Mouse (Mus musculus): ENCODE data around the gene Prss23.

The Prss23 gene

GRCm38 (mm10) chr7:89526731-89527429, at the start of gene Prss23:
Gene Prss23, minus strand, starts transcription at chr7:89527187.
- no peak for DNase-seq (ENCODE audit: low read depth, low spot score)

GRCm38 (mm10) chr7:89576127-89576526, 49.1 kb upstream of the Prss23 start:
- DNase-seq (ENCODE audit: low read depth, low spot score): no peak

DNA sequence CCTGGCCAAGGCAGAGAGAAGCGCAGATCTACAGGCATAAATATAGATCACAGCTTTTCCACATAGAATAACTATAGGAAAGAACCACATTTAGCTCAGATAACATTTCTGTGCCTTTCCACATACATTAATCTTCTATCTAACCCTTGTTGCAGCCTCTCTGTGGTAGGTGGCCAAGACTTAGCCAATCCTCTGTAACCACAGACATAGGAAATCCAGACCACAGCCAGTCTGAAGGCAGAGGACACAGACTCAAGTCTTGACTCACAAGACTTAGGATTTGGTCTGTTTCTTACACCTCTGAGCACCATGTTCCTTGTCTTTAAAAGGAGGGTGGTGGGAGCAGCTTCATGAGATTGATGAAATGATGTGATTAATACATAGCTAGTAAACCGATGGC, 37.6 kb upstream of the Prss23 start:
- DNase-seq (ENCODE audit: low read depth, low spot score): no peak

GRCm38 (mm10) chr7:89563501-89563900, 36.5 kb upstream of the Prss23 start:
- DNase-seq (ENCODE audit: low read depth, low spot score): no peak

GRCm38 (mm10) chr7:89562140-89562539, 35.2 kb upstream of the Prss23 start:
- DNase-seq (ENCODE audit: low read depth, low spot score): no peak

GRCm38 (mm10) chr7:89560939-89561338, 34.0 kb upstream of the Prss23 start:
- no peak for DNase-seq (ENCODE audit: low read depth, low spot score)

DNA sequence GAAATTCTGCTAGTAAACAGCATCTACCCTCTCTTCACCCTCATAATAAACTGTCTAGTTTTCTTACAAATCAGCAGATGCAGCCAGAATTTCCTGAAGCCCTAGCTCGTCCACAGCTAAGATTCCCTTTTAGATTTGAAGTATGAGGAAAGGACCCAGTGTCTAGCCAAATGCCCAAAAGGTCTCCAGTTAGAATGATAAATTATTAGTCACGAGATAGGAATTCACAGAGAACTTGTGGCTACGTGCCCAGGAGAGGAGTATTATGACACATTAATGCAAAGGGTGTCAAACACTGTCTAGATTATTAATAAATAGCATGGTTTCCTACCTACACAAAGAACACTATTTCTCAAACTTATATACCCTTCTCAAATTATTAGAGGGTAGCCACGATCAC, 32.6 kb upstream of the Prss23 start:
- no peak for DNase-seq (ENCODE audit: low read depth, low spot score)

- DNase-seq (ENCODE audit: low read depth, low spot score): no peak
Measured at GRCm38 (mm10) chr7:89559105-89559504, 32.1 kb upstream of the Prss23 start.

DNA sequence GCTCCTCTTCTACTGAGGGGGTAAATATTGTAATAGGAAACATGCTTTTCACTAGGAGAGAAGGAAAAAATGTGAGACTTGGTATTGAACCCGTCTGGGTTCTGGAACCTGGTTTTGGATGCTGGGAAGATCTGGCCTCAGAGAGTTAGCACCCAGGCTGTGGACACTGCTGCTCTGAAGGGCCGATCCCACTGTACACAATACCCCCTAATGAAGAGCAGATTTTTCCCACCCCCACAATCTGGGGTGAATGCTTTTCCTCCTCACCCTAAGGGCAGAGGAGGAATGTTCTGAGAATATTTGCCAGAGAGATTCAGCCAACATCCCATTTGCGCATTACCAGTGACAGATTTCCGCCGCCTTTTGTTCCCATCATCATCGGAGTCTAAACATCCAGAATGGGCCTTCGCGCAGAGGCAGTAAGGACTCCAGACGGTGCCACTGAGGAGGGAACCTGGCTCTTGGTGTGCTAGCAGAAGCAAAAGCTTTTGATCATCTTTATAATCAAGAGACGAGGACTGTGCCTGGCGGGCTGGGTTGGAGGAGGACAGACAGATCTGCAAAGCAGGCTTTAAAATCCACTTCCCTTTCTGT, 31.6 kb upstream of the Prss23 start:
- no peak for DNase-seq (ENCODE audit: low read depth, low spot score)

- DNase-seq (ENCODE audit: low read depth, low spot score): no peak
Measured at GRCm38 (mm10) chr7:89557056-89557455, 30.1 kb upstream of the Prss23 start.

DNA sequence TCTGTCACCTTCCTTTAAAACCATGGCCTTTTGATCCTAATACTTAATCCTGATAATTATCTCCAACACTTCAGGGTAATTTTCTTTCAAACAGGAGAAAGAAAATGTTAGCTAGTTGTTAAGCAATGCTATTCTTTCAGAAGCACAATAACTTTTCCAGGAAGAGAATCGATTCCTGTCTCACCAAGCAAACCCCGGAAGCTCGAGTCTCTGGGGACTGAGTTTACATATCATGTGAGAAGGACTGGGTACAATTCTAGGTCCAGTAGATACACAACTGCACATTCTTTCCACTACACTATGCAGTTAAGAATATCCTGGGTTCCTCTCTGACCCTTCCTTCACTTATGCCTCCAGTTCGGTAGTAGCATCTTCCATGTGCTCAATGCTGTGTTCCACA, 29.7 kb upstream of the Prss23 start:
- DNase-seq (ENCODE audit: low read depth, low spot score): no peak

- no peak for DNase-seq (ENCODE audit: low read depth, low spot score)
Measured at GRCm38 (mm10) chr7:89555170-89555569, 28.2 kb upstream of the Prss23 start.

GRCm38 (mm10) chr7:89554068-89554467, 27.1 kb upstream of the Prss23 start:
- DNase-seq (ENCODE audit: low read depth, low spot score): no peak

GRCm38 (mm10) chr7:89540976-89541375, 14.0 kb upstream of the Prss23 start:
- DNase-seq (ENCODE audit: low read depth, low spot score): no peak

DNA sequence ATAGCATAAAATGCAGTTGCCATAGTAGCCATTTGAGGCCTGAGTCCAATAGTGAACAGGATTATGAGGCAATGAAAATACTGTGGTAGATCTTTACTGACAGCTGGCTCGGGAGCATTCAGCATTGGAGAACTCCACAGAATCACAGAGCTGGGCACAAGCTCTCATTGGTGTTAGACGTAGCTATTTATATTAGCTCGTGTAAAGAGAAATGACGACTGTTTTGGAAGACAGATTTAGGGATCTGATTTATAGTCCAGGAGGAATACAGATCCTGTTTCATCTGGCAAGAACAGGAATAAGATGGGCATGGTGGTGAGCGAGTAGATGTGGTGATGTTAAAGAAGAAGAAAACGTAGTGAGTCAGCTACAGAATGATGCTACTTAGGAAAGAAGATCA, 12.4 kb upstream of the Prss23 start:
- DNase-seq (ENCODE audit: low read depth, low spot score): no peak

GRCm38 (mm10) chr7:89527430-89527856, 456 bp upstream of the Prss23 start:
- DNase-seq (ENCODE audit: low read depth, low spot score): no peak

- no peak for DNase-seq (ENCODE audit: low read depth, low spot score)
Measured at GRCm38 (mm10) chr7:89523816-89524215, 3.2 kb downstream of the Prss23 start.

GRCm38 (mm10) chr7:89522170-89522569, 4.8 kb downstream of the Prss23 start:
- DNase-seq (ENCODE audit: low read depth, low spot score): no peak

- peak; percentile 25 for DNase-seq (ENCODE audit: low read depth, low spot score)
Measured at GRCm38 (mm10) chr7:89517460-89518390, 9.3 kb downstream of the Prss23 start.

DNA sequence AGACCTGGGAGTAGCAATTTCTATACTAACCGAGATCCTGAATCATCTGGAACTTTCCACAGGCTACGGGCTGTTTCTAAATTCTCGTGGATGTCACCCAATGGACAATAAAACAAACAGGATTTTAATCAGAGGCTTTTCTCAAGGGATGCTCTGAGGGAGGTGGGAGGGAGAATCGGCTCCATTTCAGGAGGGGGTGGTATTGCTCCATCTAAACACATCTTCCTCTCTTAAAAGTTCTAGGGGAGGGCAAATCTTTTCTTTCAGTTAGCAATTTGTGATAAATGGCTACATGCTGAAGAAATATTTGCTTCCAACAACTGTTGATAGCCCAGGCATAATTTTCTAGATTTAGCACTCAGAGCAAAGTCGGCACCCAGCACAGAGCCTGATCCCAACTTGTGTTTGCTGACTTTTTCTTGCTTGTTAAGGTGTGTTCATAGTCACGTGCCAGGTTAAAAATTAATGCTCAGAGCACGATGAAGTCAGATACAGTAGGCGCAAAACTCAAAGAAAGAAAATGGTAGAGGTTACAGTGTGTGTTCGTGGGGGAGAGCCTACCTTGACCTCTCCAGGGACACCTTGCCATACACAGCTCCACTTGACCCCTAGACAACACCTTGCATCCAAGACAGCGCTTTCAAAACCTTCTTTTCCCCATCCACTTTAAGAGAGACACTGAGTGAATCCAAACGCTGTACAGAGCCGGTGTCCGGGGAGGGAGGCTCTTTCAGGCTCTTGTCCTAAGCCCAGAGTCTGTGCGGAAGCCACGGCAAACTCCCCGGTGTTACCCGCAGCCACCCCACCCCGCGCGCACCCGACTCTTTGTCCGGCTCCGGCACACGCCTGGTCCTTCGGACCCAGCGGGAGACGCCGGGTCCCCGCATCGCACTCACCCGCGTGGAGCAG, 10.2 kb downstream of the Prss23 start:
- no peak for DNase-seq (ENCODE audit: low read depth, low spot score)

DNA sequence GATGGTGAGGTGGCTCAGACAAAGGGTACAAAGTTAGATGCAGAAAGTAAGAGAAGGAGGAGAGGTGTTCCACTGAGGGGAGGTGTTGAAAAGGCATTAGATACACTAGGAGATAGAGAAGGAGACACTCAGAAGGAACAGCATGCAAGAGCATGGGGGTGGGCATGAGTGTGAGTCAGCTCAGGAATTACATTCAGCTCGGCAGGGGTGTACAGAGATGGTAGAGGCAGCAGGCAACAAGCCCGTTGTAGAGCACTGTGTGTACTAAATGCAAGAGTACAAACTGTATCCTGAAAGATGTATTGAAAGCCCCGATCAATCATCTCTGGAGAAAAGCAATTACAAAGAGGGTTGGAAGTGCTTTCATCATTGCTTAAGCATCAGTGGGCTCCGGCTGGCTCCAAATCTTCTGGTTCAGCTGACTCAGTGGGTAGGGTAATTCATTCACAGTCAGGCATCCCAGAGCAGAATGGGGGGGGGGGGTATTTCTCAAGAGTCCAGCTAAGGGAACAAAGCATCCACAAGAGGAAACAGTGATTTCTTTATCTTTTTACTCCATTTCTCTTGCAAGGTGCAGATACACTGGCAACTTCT, 15.0 kb downstream of the Prss23 start:
- no peak for DNase-seq (ENCODE audit: low read depth, low spot score)
